Mouse (Mus musculus): ENCODE results near the gene Map3k20.

The Map3k20 gene

DNA sequence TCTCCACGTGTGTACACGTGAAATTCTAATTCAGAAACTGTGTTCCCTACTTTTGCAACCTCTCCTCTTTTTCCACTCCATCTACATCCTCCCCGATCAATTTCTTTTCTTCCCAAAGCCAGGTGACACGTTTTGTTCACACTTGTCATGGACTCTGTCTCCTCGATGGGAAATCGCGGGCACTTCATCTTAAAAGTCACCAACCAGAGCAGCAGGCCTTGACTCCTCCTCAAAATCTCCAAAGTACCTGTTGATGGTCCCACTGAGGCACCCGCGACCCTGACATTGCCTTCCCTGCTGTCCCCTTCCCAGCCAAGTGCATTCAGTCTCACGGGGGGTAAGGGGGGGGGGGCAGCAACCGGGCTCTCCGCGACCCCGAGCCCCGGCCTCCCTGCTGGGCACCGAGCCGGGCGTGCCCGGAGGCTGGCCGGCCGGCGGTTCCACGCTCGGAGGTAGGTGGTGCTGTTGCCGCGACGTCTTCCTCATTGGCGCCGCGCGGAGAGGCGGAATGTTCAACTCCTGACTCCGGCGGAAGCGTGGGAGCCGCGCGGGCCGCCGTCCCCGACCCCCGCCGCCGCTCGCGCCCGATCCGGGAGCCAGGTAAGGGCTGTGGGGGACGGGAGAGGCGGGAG is at the start of gene Map3k20:
TSS of gene Map3k20 (plus strand) at position 382 of the 632 bp plus-strand sequence.
- peak; percentile 89 for DNase-seq (ENCODE audit: low read depth)

DNA sequence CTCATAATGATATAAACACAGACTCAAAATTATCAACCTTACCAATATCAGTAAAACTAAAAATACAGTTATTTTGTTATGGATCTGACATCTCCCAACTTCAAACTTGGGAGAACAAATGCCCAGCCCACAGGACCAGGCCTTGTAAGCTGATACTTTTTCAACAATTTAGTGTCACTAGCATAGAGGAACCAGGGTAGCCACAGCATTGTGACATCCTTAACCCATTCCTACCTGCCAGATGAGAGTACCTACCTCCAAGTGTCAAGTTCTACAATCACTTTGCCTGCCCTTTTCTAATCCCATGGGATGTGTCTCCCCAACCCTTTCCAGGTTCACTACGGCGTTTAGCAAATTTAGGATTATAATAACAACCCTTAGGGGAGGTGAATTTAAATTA is 47.0 kb upstream of the Map3k20 start:
- DNase-seq (ENCODE audit: low read depth): no peak

DNA sequence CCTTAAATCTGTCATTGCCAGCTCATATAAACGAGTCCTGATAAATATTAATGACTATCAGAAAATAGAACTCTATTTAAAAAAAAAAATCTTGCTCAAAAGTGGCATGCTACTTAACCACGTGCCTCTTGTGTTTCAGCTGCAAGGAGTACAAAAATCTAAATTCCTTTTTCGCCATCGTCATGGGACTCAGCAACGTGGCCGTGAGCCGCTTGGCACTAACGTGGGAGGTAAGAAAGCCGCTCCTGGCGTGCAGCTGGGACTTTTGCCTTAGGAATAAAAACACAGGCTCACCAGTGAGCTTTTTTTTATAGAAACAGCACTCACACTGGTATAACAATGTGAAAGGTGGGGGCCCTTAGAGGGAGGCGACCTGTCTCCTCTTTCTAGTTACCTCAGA is 46.5 kb upstream of the Map3k20 start:
- DNase-seq (ENCODE audit: low read depth): no peak

DNA sequence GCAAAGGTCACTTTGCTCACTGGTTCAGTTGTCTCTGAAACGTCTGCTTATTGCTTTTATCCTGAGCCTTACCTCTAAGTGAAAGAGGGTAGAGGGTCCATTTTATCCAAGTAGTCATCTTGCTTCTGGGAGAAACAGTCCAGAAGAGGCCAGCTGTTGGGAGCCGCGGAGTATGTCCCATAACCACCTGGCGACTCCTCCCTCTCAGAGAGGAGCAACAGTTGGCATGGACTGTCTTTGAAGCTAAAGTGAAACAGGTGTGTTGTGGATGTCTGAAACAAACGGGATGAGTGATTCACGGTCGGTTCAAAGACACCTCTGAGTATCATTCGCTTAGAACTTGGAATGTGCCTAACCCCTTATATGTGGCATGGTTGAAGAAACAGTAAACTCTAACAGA is 46.0 kb upstream of the Map3k20 start:
- no peak for DNase-seq (ENCODE audit: low read depth)

DNA sequence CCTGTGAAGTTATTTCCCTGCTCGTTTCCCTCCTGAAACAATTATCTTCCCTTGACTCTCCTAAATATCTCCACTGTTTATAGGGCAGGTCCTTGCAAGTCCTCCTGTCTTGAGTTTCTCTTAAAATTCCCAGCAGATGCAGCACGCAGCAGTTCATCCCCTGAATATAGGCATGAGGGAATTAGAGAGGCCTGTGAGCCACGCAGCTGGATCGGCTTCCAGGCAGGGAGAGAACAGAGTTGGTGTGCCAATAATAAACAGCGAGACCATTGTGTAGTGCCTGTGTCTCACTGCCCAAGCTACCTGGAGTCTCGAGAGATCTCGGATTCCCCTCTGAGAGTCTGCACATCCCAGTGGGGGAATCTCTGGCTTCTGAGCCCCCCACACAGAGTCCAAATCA is 45.4 kb upstream of the Map3k20 start:
- no peak for DNase-seq (ENCODE audit: low read depth)

DNA sequence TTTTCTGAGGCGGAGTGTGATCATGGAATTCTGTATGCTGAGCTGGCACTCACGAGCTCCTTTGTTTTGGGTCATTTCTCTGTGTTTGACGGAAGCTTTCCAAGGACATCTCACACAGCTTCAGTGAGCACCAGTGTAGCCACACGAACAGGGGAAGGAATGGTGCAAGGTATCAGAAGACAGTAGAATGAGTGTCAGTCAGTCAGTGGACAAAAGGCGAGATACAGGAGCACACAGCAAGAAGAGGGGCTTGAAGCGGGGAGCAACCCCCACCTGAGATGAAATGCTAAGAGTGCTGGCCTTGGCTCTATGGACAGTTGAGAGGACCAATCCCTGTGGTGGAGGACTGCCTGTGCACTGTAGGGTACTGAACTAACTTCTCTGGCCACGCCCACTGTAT is 44.7 kb upstream of the Map3k20 start:
- DNase-seq (ENCODE audit: low read depth): no peak

DNA sequence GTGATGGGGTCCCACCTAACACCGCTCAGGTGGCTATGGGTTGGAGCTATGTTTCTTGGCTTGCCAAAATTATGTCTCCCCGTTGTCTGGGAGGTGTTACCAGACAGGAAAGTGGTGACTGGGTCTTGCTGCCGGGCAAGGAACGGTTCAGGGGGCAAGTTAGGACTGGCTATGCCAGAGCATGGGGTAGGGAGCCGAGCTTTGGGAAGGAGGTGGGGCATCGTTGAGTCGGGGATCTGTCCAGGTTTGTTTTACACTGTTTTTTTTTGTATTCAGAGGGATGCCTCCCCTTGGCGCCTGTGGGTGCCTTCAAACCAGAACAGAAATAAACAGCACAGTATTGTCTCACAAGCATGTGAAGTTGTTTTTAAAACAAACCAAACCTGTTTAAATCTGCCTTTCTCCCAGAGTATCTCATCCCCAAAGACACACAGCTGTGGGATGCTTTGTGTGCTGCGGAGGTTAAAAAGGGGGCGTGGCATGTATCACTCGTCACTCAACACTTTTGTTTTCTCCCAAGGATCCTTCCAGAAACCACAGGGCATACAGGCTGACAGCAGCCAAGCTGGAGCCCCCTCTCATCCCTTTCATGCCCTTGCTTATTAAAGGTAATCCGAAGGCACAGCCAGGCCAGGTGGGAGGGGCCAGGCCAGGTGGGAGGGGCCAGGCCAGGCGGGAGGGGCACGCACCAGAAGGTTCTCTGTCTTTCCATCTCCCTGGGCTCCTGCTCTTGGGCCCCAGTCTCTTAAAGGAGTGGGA is 43.5 kb upstream of the Map3k20 start:
- DNase-seq (ENCODE audit: low read depth): peak; percentile 8

DNA sequence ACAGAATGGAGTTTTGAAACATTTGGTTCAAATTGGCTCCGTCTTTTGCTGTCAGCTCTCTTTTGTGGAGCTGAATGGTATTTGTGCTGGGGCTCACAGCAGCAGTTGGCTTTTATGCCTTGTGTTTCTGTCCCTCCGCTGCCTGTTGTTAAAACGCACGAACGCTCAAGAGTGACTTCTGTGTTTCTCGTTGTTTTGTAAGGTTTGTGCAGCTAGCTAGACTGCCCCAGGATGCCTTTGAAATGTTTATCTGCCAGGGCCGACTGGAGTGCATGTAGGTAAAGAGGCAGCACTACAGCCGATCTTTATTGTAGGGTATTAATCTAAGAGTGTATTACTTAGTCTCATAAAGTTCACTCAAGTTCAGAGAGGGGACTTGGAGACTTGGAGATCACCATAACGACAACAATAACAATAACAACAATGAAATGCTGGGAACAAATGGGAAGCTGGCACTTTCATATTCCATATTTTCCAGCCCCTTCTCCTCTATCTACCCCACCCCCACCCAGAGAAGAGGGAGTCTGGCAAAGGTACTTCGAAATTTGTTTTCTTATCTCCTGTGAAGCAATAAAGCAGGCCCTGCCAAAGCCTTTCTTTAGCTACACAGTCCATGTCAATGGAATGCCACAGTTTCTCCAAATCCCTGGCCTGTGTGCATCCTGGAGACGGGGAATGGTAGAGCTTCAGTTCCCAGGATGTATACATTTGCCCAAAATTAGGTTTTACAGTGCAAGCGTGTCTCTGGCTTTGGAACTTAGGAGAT is 42.3 kb upstream of the Map3k20 start:
- peak; percentile 14 for DNase-seq (ENCODE audit: low read depth)

DNA sequence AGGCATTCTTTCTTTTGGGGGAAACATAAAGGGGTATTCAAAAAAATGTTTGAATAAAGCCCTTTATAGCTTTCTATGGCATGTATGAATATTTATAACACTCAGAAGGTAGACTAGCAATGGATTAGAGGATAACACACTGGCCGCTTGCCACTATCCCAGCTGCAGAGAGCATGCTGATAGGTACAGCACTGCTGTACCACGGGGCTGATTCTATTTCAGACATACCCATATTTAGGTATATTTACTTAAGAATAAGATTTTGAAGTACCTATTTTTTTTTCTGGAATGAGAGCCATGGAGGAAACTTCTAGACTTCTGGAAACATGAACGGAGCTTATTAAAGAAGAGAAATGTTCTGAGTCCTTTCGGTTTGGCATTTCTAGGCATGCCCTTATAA is 39.8 kb upstream of the Map3k20 start:
- DNase-seq (ENCODE audit: low read depth): no peak

DNA sequence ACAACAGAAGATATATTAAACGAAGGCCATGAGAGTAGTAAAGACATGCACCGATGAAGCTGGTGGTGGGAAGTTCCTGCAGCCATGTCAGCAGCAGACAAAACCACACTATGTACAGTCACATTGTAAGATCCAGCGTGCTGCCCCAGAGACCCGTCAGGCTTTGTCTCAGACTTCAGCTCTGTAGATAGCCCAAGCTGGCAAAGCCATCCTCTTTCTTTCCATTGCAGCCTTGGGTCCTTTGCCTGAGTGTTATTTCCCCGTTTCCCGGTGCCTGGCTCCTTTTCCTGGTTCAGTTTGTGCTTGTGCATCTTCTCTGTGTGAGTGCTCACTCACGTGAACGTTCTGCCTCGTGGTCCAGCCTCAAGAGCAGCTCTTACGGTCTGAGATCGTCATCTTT is 39.1 kb upstream of the Map3k20 start:
- DNase-seq (ENCODE audit: low read depth): no peak

DNA sequence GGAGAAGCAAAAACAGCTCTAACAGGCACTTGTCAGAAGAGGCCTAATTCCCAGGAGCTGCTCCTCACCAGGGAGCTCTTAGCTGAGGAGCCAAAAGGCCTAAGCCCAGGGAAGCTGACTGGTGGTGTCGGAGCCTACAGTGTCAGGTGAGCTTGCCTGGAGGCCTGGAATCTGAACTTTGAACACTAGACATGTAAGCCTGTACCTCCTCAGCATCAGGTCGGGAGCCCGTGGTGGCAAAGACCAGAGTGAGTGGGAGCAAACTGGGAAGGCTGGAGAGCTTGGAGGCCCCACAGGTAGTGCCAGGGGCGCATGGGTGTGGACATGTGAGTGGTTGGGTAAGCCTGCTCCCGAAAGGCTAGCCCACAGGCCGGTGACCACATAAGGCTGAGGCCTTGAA is 37.6 kb upstream of the Map3k20 start:
- no peak for DNase-seq (ENCODE audit: low read depth)

DNA sequence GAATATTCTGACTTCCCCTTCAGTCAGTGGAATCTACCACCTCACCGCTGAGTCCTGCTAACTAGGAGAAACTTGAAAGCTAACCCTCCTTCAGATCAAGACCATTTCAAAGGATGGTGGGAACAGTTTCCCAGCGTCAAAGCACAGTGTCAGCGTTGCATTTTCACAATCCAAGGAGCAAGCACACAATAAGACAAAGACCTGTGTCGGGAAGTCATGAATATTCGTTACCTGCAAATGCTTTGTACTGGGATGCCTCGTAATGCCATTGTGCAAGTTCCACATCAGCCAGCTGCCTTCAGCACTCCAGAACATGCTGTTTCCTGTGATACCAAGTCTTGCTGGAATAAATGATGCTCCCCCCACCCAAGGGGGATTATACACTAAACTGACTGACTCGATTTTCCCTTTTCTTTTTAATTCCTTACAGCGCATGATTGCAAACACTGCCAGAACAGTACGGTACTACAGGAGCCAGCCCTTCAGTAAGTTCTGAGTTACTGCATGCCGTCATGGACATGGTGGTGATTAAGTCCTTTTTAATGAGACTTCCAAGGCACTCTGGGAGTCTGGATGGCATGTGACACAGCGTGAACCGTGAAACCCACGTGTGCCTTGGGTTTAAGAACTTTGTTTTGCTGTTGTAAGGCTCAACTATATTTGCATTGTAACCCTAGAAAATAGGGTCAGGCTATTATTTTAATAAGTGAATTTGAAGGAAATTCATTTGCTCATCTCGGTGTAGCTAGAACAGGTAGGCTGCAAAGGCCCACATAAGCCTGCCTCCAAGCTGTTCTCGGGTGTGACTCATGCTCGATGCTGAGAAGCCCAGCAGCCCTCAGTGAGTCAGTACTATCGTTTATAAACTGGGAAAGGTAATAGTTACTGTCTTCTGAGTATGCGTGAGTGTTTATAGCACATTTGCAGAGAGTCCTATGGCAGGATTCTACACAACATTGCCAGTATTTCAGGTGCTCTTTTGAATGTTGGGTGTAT is 32.6 kb upstream of the Map3k20 start:
- peak; percentile 56 for DNase-seq (ENCODE audit: low read depth)

DNA sequence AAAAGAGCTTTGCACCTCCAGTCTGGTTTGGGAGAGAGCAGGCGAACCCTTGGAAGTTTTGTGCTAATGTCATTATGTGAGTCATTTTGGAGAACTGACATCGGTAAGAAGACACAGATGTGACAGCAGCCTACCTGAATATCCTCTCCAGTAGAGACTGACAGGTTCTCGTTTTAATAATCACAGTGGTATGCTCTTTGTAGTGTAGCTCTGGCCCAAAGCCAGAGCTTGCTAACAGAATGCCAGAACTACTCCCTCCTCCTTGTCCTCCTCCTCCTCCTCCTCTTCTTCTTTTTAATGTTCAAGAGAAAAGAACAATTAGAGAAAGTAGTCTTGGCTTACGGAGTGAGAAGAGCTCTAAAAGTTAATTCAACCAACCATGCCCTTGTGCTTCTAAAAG is 31.6 kb upstream of the Map3k20 start:
- DNase-seq (ENCODE audit: low read depth): no peak

DNA sequence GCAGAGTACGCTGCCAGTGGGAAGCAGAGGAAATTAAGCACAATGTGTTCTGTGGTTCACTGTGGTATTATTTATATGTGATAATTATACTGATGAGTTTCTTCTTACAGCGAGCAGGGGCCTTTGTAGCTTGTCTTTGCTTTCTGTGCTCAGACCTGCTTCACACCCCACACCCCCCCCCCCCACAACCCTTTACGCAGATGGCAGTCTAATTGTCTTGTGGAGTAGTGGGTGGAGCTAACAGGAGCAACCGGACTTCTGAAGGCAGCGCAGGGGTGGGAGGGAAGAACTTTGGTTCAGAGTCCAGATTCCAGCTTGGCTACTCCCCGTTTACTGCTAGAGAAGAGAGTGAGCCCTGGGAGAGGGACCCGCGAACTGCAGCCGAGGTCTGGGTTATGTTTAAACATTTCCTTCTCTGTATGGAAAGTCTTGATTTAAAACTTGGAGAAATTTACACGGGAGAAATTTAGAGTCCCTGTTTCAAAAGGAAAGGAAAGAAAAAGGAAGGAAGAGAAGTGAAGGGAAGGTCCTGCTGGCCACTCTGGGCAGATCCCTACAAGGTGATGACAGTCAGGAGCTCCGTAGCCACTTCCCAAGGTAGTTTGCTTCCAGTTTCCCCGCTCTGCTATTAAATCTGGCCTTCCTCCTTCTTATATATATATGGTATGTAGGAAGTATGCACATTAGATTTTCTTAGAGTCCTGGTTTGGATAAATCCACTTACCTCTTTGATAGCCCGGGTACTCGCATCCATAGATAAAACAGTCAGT is 30.4 kb upstream of the Map3k20 start:
- DNase-seq (ENCODE audit: low read depth): no peak

DNA sequence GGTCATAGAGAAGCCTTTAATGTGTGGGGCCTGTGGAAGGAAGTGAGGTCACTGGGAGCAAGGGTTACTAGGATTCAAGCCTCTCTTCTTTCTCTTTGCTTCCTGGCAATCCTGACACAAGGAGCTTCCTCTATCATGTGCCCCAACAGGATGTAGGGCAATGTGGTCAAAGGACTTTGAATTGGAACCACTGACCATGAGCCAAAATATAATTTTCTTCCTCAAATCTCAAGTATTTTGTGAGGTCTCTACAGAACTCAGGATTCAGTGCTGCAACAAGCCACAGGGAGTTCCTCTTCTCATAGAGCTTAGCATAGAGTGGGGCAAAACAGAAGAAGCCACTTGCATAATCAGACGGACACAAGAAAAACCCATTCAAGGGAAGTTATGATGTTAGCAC is 24.7 kb upstream of the Map3k20 start:
- no peak for DNase-seq (ENCODE audit: low read depth)

DNA sequence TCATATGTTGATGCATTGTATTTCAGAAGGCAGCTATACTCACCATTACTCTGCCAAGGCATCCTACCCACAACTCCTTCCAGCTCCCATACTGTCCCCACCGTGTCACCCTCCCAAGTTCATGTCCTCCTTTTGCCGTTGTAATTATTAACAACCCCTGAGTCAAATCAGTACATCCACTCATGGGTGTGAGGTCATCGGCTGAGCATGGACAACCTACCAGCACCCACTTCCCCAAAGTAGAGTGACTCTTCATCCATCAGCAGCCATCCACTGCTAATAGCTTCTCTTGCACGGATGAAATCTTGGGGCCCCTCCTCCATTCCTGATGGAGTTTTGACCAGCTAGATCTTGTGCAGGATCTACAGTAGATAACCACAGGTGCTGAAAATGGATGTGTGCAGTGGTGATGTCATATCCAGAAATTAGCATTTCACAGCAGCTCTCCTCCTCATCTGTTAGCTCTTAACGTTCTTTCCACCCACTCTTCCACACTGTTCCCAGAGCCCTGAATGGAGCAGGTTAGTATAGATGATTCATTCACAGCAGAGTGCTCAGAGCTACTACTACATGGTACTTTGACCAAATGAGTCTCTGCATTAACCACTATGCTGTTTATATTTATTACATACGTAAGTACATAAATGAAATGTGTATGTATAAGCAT is 22.5 kb upstream of the Map3k20 start:
- no peak for DNase-seq (ENCODE audit: low read depth)

DNA sequence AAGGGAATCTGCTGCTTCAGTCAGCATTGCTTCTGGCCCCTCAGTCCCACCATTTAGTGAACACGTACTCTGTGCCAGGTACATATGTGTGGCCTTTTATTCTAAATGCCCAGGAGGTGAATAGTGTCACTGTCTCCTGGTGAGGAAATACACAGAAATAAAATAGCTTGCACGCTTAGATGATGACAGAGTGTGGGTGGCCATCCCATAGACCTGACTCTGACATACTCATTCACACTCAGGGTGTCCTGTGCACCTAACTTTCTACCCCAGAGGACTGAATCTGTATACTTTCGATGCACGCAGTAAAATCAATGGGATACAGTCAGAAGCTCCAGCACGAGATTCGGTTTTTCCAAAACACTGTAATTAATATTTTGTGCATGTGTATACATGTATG is 18.0 kb upstream of the Map3k20 start:
- DNase-seq (ENCODE audit: low read depth): no peak

DNA sequence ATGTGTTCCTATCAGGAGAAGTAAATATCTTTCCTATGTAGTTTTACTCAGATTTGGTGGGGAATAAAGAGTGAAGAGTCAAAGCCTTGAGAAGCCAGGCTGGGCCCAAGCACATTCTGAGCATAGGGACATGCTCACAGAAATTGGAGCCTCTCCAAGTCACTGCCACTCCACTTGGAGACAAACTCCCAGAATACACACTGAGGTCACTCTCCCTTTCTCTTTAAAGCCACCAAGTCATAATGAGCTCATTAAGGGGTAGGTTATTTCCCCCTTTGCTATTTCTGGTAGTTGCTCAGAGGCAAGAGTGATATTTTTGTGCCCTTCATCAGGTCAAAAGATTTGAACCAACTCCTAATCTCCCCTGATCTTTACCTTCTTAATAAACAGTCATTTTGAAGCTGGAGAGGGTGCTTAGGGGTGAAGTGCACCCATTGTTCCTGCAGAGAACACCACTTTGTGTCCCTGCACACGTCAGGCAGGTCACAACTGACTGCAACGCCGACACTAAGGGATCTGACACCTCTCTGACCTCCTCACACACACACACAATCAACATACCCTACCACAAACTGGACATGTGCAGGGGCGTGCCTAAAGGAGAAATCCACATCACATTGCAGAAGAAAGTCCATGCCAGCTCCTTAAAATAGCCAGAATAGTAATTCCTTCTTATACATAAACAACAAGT is 15.6 kb upstream of the Map3k20 start:
- peak; percentile 24 for DNase-seq (ENCODE audit: low read depth)

DNA sequence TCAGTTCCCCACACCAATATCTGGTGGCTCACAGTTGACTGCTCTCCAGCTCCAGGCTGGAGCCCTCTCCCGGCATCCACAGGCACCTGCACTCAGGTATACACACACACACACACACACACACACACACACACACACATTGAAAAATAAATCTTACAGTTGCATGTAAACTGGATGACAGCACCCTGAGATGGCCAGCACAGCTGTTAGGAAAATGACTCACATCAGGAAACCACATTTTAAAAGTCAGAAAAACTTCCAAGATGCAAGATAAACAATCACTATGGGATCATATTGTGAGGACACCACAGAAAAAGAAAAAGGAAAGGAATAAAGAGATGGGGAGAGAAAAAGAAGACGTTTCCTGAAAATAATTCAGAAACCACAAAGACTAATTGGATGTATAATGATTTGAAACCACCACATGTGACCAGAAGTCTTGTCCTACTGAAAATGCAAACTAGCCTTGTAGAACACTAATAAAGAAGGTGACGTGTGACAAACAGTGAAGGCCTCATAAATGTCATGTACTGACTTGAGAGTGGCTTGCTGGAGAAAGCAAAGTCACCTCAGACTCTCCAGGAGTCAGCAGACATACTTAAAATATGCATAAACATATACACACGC is 7.1 kb upstream of the Map3k20 start:
- DNase-seq (ENCODE audit: low read depth): peak; percentile 54
